Mouse (Mus musculus): Measurements from ENCODE around the gene Dnaja4. TPM values are rescaled to one million over a fixed set of nuclear protein-coding genes. Genes with fewer than 3 reads are reported as not detected.

Dnaja4 gene
- polyA plus RNA-seq, 1 experiment from 2014 or later: 8.5 TPM

GRCm38 (mm10) chr9:54734639-54735252 is 36.1 kb downstream of the Dnaja4 start:
- no peaks in the 10 kb centered on the region for H3K9me3 ChIP-seq (ENCODE audit: control insufficient read depth, low read length)
- 24% methylated on average over 11 of the region's 11 CpGs for WGBS
- H3K4me2 ChIP-seq (ENCODE audit: low read depth, low read length): peak overlapping the region; percentile 62
- no peak for ATAC-seq (ENCODE audit: low read depth)
- peak overlapping the region; percentile 36 for H3K4me3 ChIP-seq (ENCODE audit: low read depth, low read length)
- H3K27me3 ChIP-seq (ENCODE audit: control insufficient read depth, insufficient read depth, low read length): no peaks in the 10 kb centered on the region
- no peak overlapping the region for H3K27ac ChIP-seq (ENCODE audit: low read depth, low read length)
- H3K36me3 ChIP-seq (ENCODE audit: control insufficient read depth, insufficient read depth, low read length): no peaks in the 10 kb centered on the region
- H3K4me1 ChIP-seq (ENCODE audit: control insufficient read depth, insufficient read depth, low read length): peaks cover 5% of the 10 kb centered on the region
- no peak overlapping the region; the same call in 1 of the 2 replicates for H3K9ac ChIP-seq (replicated peaks; ENCODE audit: low read depth, low read length)

GRCm38 (mm10) chr9:54736284-54736701 is 37.6 kb downstream of the Dnaja4 start:
- Histone ChIP-seq H3K27me3 (ENCODE audit: control insufficient read depth, insufficient read depth, low read length) (no peaks in the 10 kb centered on the region), H3K9ac (replicated peaks; ENCODE audit: low read depth, low read length) (no peak overlapping the region), H3K4me2 (ENCODE audit: low read depth, low read length) (no peak overlapping the region), H3K27ac (ENCODE audit: low read depth, low read length) (no peak overlapping the region), H3K36me3 (ENCODE audit: control insufficient read depth, insufficient read depth, low read length) (no peaks in the 10 kb centered on the region), H3K4me1 (ENCODE audit: control insufficient read depth, insufficient read depth, low read length) (peaks cover 5% of the 10 kb centered on the region), H3K9me3 (ENCODE audit: control insufficient read depth, low read length) (no peaks in the 10 kb centered on the region), H3K4me3 (ENCODE audit: low read depth, low read length) (no peak overlapping the region)
- ATAC-seq (ENCODE audit: low read depth): no peak
- 20% methylated on average over 9 of the region's 9 CpGs for WGBS

- 24% methylated on average over 3 of the region's 3 CpGs for WGBS
- no peaks in the 10 kb centered on the region for H3K36me3 ChIP-seq (ENCODE audit: control insufficient read depth, insufficient read depth, low read length)
- no peak overlapping the region for H3K27ac ChIP-seq (ENCODE audit: low read depth, low read length)
- no peak overlapping the region for H3K9ac ChIP-seq (replicated peaks; ENCODE audit: low read depth, low read length)
- ATAC-seq (ENCODE audit: low read depth): peak; percentile 49; the same call in 1 of the 2 replicates
- H3K9me3 ChIP-seq (ENCODE audit: control insufficient read depth, low read length): no peaks in the 10 kb centered on the region
- no peak overlapping the region for H3K4me3 ChIP-seq (ENCODE audit: low read depth, low read length)
- peaks cover 4% of the 10 kb centered on the region for H3K4me1 ChIP-seq (ENCODE audit: control insufficient read depth, insufficient read depth, low read length)
- H3K27me3 ChIP-seq (ENCODE audit: control insufficient read depth, insufficient read depth, low read length): no peaks in the 10 kb centered on the region
- H3K4me2 ChIP-seq (ENCODE audit: low read depth, low read length): no peak overlapping the region
These were observed 39.7 kb downstream of the Dnaja4 start for GRCm38 (mm10) chr9:54738376-54738775.

- H3K27ac ChIP-seq (ENCODE audit: low read depth, low read length): no peak overlapping the region
- no peak overlapping the region for H3K9ac ChIP-seq (replicated peaks; ENCODE audit: low read depth, low read length)
- H3K4me2 ChIP-seq (ENCODE audit: low read depth, low read length): no peak overlapping the region
- no peak overlapping the region for H3K4me3 ChIP-seq (ENCODE audit: low read depth, low read length)
- H3K9me3 ChIP-seq (ENCODE audit: control insufficient read depth, low read length): no peaks in the 10 kb centered on the region
- H3K27me3 ChIP-seq (ENCODE audit: control insufficient read depth, insufficient read depth, low read length): no peaks in the 10 kb centered on the region
- H3K4me1 ChIP-seq (ENCODE audit: control insufficient read depth, insufficient read depth, low read length): 0 out of 2 replicates have a peak, but pooled peaks cover 4% of the 10 kb centered on the region
- 93% methylated on average over 4 of the region's 4 CpGs for WGBS
- no peaks in the 10 kb centered on the region for H3K36me3 ChIP-seq (ENCODE audit: control insufficient read depth, insufficient read depth, low read length)
- ATAC-seq (ENCODE audit: low read depth): no peak
These were observed 45.2 kb downstream of the Dnaja4 start for GRCm38 (mm10) chr9:54743891-54744290.

- H3K27ac ChIP-seq (ENCODE audit: low read depth, low read length): no peak overlapping the region
These were observed 47.2 kb downstream of the Dnaja4 start for GRCm38 (mm10) chr9:54745740-54746370.

GRCm38 (mm10) chr9:54750215-54750981 is 51.7 kb downstream of the Dnaja4 start:
- no peak overlapping the region for H3K4me3 ChIP-seq (ENCODE audit: low read depth, low read length)
- ATAC-seq (ENCODE audit: low read depth): no peak
- no peak overlapping the region for H3K27ac ChIP-seq (ENCODE audit: low read depth, low read length)
- no peak overlapping the region for H3K4me2 ChIP-seq (ENCODE audit: low read depth, low read length)
- H3K4me1 ChIP-seq (ENCODE audit: control insufficient read depth, insufficient read depth, low read length): peaks cover 21% of the 10 kb centered on the region; the same call in 1 of the 2 replicates
- no peaks in the 10 kb centered on the region for H3K36me3 ChIP-seq (ENCODE audit: control insufficient read depth, insufficient read depth, low read length)
- H3K27me3 ChIP-seq (ENCODE audit: control insufficient read depth, insufficient read depth, low read length): no peaks in the 10 kb centered on the region
- no peak overlapping the region for H3K9ac ChIP-seq (replicated peaks; ENCODE audit: low read depth, low read length)
- WGBS: 82% methylated on average over 7 of the region's 7 CpGs
- no peaks in the 10 kb centered on the region for H3K9me3 ChIP-seq (ENCODE audit: control insufficient read depth, low read length)

More at GRCm38 (mm10) chr9:54745740-54746370, 47.2 kb downstream of the Dnaja4 start:
- Histone ChIP-seq H3K4me3 (ENCODE audit: low read depth, low read length) (no peak overlapping the region), H3K4me1 (ENCODE audit: control insufficient read depth, insufficient read depth, low read length) (0 out of 2 replicates have a peak, but pooled peaks cover 4% of the 10 kb centered on the region), H3K9ac (replicated peaks; ENCODE audit: low read depth, low read length) (no peak overlapping the region), H3K36me3 (ENCODE audit: control insufficient read depth, insufficient read depth, low read length) (no peaks in the 10 kb centered on the region), H3K9me3 (ENCODE audit: control insufficient read depth, low read length) (no peaks in the 10 kb centered on the region), H3K27me3 (ENCODE audit: control insufficient read depth, insufficient read depth, low read length) (no peaks in the 10 kb centered on the region), H3K4me2 (ENCODE audit: low read depth, low read length) (no peak overlapping the region)
- 11% methylated on average over 13 of the region's 13 CpGs for WGBS
- ATAC-seq (ENCODE audit: low read depth): peak; percentile 77; the same call in 1 of the 2 replicates

- H3K27ac ChIP-seq (ENCODE audit: low read depth, low read length): peak overlapping the region; percentile 56
- WGBS: 100% methylated on average over 2 of the region's 2 CpGs
- no peak for ATAC-seq (ENCODE audit: low read depth)
These were observed 53.0 kb downstream of the Dnaja4 start for GRCm38 (mm10) chr9:54751684-54752083.

GRCm38 (mm10) chr9:54752201-54752943 is 53.7 kb downstream of the Dnaja4 start:
- no peak overlapping the region for H3K9ac ChIP-seq (replicated peaks; ENCODE audit: low read depth, low read length)
- no peaks in the 10 kb centered on the region for H3K36me3 ChIP-seq (ENCODE audit: control insufficient read depth, insufficient read depth, low read length)
- no peaks in the 10 kb centered on the region for H3K9me3 ChIP-seq (ENCODE audit: control insufficient read depth, low read length)
- H3K4me3 ChIP-seq (ENCODE audit: low read depth, low read length): no peak overlapping the region
- H3K27ac ChIP-seq (ENCODE audit: low read depth, low read length): peak overlapping the region; percentile 56
- 3% methylated on average over 21 of the region's 21 CpGs for WGBS
- H3K27me3 ChIP-seq (ENCODE audit: control insufficient read depth, insufficient read depth, low read length): no peaks in the 10 kb centered on the region
- peaks cover 17% of the 10 kb centered on the region; the same call in 1 of the 2 replicates for H3K4me1 ChIP-seq (ENCODE audit: control insufficient read depth, insufficient read depth, low read length)
- peak; percentile 57 for ATAC-seq (ENCODE audit: low read depth)
- H3K4me2 ChIP-seq (ENCODE audit: low read depth, low read length): no peak overlapping the region

More at GRCm38 (mm10) chr9:54751684-54752083, 53.0 kb downstream of the Dnaja4 start:
- no peak overlapping the region for H3K4me2 ChIP-seq (ENCODE audit: low read depth, low read length)
- no peaks in the 10 kb centered on the region for H3K27me3 ChIP-seq (ENCODE audit: control insufficient read depth, insufficient read depth, low read length)
- no peak overlapping the region for H3K9ac ChIP-seq (replicated peaks; ENCODE audit: low read depth, low read length)
- H3K36me3 ChIP-seq (ENCODE audit: control insufficient read depth, insufficient read depth, low read length): no peaks in the 10 kb centered on the region
- H3K4me1 ChIP-seq (ENCODE audit: control insufficient read depth, insufficient read depth, low read length): peaks cover 17% of the 10 kb centered on the region; the same call in 1 of the 2 replicates
- no peaks in the 10 kb centered on the region for H3K9me3 ChIP-seq (ENCODE audit: control insufficient read depth, low read length)
- no peak overlapping the region for H3K4me3 ChIP-seq (ENCODE audit: low read depth, low read length)
